Mouse (Mus musculus) thymus, adult 2 months (tissue): ENCODE results near the gene Ccz1.

Experiments
- CTCF ChIP-seq: fragments of 200-500 bp; IDR thresholded peaks from 2 replicates; pipeline ENCODE4 v1.5.1; 2012; ENCODE audit warnings: mild to moderate bottlenecking, control low read depth, low read length, moderate library complexity, borderline replicate concordance; ENCODE audit not compliant: control insufficient read depth, poor library complexity, insufficient read depth; ENCODE audit errors: extremely low read depth
- POLR2A ChIP-seq: fragments of 200-500 bp; IDR thresholded peaks from 2 replicates; pipeline ENCODE4 v1.6.1; 2012; ENCODE audit warnings: mild to moderate bottlenecking, low read length, control low read depth, moderate library complexity; ENCODE audit not compliant: control insufficient read depth, poor library complexity, insufficient read depth; ENCODE audit errors: extremely low read depth

DNA sequence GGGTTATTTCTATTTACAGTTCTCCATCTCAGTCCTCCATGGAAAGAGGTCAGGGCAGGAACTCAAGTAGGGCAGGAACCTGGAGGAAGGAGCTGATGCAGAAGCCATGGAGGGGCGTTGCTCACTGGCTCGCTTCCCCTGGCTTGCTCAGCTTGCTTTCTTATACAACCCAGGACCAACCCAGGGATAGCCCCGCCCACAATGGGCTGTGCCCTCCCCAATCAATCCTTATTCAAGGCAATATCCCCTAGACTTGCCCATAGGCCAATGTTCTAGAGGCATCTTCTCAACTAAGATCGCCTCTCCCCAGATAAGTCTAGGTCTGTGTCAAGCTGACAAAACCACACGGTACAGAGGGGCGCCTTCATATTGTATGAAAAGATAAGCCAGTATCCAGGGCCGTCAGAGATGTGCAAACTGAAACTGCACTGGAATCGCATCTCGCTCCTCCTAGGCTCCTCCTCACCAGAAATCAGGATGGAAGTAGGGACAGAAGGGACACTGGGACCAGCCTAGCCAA, 24.5 kb upstream of the Ccz1 start:
- TF ChIP-seq CTCF (no peak), POLR2A (no peak)
